Mouse (Mus musculus): ENCODE data around the gene Wipf3. TPM values are rescaled to one million over a fixed set of nuclear protein-coding genes. Genes with fewer than 3 reads are reported as not detected.

Gene Wipf3
- polyA plus RNA-seq, 1 experiment from 2014 or later: 2.5 TPM

DNA sequence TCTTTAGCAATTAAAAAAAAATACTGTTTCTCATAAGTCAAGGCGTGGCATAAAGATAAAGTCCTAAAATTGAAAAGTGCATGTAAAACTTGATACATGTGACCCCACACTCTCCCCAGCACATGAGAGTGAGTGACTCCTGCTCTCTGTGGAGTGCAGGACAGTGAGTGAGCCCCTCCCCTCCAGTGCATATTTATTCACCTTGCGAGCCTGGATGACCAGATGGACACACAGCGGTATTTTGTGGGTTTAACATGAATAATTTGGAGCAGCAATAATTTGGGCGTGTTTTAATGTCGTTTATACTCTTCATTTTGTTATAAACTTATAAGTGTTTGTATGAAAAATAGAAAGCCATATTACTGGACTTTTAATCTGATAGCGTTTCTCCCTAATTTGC is 11.3 kb downstream of the Wipf3 start:
- no peak overlapping the region for H3K4me2 ChIP-seq (ENCODE audit: low read length)
- no peak overlapping the region for H3K27ac ChIP-seq (ENCODE audit: low read depth, low read length)
- no peaks in the 10 kb centered on the region for H3K36me3 ChIP-seq (ENCODE audit: control insufficient read depth, insufficient read depth, low read length)
- H3K9me3 ChIP-seq (ENCODE audit: control insufficient read depth, low read length): no peaks in the 10 kb centered on the region
- no peak overlapping the region for H3K4me3 ChIP-seq (ENCODE audit: low read length)
- 93% methylated on average over 6 of the region's 6 CpGs for WGBS
- H3K27me3 ChIP-seq (replicated peaks; ENCODE audit: control insufficient read depth, insufficient read depth, low read length): no peaks in the 10 kb centered on the region
- no peak overlapping the region for H3K9ac ChIP-seq (ENCODE audit: low read depth, low read length)
- no peak for ATAC-seq
- no peaks in the 10 kb centered on the region for H3K4me1 ChIP-seq (ENCODE audit: control insufficient read depth, insufficient read depth, low read depth, low read length)

DNA sequence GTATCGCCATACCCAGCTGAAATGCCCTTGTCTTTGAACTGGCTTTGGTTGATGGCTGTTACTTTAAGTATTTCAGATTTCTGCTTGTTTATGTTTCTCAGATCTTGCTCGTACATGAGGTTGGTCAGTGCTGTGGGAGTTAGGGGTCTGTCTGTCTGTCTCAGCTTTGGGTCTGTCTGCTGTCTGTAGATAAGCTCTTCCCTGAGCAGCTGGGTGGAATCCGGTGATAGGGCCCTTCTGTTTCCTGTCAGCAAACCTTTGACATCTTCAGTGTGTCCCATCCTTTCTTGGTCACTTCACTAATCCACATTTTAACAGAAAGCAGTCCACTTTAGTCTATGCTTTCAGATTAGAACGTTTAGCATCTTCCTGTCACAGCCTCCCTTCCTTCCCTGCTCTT is 14.3 kb downstream of the Wipf3 start:
- Histone ChIP-seq H3K27me3 (replicated peaks; ENCODE audit: control insufficient read depth, insufficient read depth, low read length) (no peaks in the 10 kb centered on the region), H3K4me2 (ENCODE audit: low read length) (no peak overlapping the region), H3K36me3 (ENCODE audit: control insufficient read depth, insufficient read depth, low read length) (no peaks in the 10 kb centered on the region), H3K4me3 (ENCODE audit: low read length) (no peak overlapping the region), H3K9ac (ENCODE audit: low read depth, low read length) (no peak overlapping the region), H3K4me1 (ENCODE audit: control insufficient read depth, insufficient read depth, low read depth, low read length) (no peaks in the 10 kb centered on the region), H3K27ac (ENCODE audit: low read depth, low read length) (no peak overlapping the region), H3K9me3 (ENCODE audit: control insufficient read depth, low read length) (no peaks in the 10 kb centered on the region)
- WGBS: 81% methylated on average over 4 of the region's 4 CpGs
- ATAC-seq: no peak

DNA sequence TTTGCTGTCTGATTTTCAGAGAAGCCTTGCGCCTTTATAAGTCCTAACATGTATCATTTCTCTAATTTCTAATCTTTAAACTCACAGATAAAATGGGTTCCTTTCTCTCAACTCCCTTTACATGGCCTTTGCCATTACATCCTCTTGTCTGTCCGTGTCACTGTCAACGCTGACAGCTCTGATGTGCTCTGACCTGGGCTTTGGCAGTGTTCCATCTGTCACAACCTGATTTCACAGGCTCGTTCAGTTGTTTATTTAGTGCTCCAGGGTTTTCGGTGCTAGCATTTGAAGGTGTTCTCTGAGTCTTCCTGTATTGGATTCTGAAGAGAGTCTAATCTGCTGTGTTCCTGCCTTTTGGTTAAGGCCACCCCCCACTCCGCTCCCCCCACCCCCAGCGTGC is 14.7 kb downstream of the Wipf3 start:
- 62% methylated on average over 7 of the region's 7 CpGs for WGBS
- no peaks in the 10 kb centered on the region for H3K27me3 ChIP-seq (replicated peaks; ENCODE audit: control insufficient read depth, insufficient read depth, low read length)

DNA sequence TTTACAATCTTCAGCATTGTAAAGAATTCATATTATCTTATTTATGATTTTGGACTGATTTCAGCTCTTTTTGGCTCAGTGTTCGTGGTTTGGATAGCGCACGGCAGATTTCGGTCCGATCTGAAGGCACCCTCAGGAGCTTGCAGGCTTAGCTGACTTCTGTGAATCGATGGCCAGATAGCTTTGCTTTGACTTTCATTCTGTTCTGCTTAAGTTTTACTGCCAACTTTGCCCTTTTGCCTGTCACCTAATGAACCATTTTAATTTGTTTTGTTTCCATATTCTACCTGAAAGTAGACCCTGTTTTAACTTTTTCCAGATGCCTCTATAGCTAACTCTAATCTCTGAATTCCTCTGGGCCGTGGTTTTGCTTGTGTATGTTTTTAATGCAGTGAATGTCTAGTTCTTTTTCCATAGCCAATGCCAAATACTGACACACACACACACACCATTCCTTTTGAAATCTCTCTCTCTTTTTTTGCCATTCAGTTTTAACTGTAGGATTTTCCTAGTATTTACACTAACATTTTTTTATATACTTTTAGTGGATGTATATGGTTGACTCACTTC is 15.9 kb downstream of the Wipf3 start:
- H3K27ac ChIP-seq (ENCODE audit: low read depth, low read length): no peak overlapping the region
- no peaks in the 10 kb centered on the region for H3K27me3 ChIP-seq (replicated peaks; ENCODE audit: control insufficient read depth, insufficient read depth, low read length)
- no peaks in the 10 kb centered on the region for H3K9me3 ChIP-seq (ENCODE audit: control insufficient read depth, low read length)
- H3K9ac ChIP-seq (ENCODE audit: low read depth, low read length): no peak overlapping the region
- H3K4me1 ChIP-seq (ENCODE audit: control insufficient read depth, insufficient read depth, low read depth, low read length): no peaks in the 10 kb centered on the region
- no peak overlapping the region for H3K4me3 ChIP-seq (ENCODE audit: low read length)
- WGBS: 85% methylated on average over 7 of the region's 7 CpGs
- no peak for ATAC-seq
- no peaks in the 10 kb centered on the region for H3K36me3 ChIP-seq (ENCODE audit: control insufficient read depth, insufficient read depth, low read length)
- no peak overlapping the region for H3K4me2 ChIP-seq (ENCODE audit: low read length)

More for the DNA sequence above, 14.7 kb downstream of the Wipf3 start:
- no peaks in the 10 kb centered on the region for H3K4me1 ChIP-seq (ENCODE audit: control insufficient read depth, insufficient read depth, low read depth, low read length)
- no peak overlapping the region for H3K9ac ChIP-seq (ENCODE audit: low read depth, low read length)
- H3K36me3 ChIP-seq (ENCODE audit: control insufficient read depth, insufficient read depth, low read length): no peaks in the 10 kb centered on the region
- H3K4me2 ChIP-seq (ENCODE audit: low read length): no peak overlapping the region
- H3K9me3 ChIP-seq (ENCODE audit: control insufficient read depth, low read length): no peaks in the 10 kb centered on the region
- ATAC-seq: no peak
- H3K4me3 ChIP-seq (ENCODE audit: low read length): no peak overlapping the region
- H3K27ac ChIP-seq (ENCODE audit: low read depth, low read length): no peak overlapping the region

DNA sequence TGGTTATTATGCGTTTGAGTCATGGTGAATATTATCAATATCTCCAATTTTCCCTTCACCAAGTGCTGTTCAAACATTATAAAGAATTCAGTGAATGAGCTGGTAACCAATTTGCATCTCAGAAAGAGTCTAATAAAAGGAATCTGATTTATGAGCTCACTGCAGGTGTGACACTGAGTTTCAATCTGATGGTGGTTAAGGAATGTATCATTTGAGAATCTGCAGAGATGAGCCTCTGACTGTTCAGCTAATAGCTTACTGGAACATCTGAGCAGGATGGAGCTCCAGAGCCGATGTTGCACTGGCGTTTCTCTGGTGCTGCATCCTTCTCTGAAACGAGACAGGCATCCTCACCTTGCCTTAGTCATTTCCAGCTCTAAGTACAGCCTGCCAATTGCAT is 17.9 kb downstream of the Wipf3 start:
- no peaks in the 10 kb centered on the region for H3K36me3 ChIP-seq (ENCODE audit: control insufficient read depth, insufficient read depth, low read length)
- no peak overlapping the region; the same call in 1 of the 2 replicates for H3K27ac ChIP-seq (ENCODE audit: low read depth, low read length)
- H3K9ac ChIP-seq (ENCODE audit: low read depth, low read length): no peak overlapping the region
- 0 out of 2 replicates have a peak, but pooled peaks have one; percentile 59 for ATAC-seq
- 60% methylated on average over 4 of the region's 4 CpGs for WGBS
- no peaks in the 10 kb centered on the region for H3K27me3 ChIP-seq (replicated peaks; ENCODE audit: control insufficient read depth, insufficient read depth, low read length)
- H3K4me3 ChIP-seq (ENCODE audit: low read length): no peak overlapping the region
- H3K4me2 ChIP-seq (ENCODE audit: low read length): no peak overlapping the region
- H3K9me3 ChIP-seq (ENCODE audit: control insufficient read depth, low read length): no peaks in the 10 kb centered on the region
- H3K4me1 ChIP-seq (ENCODE audit: control insufficient read depth, insufficient read depth, low read depth, low read length): no peaks in the 10 kb centered on the region

DNA sequence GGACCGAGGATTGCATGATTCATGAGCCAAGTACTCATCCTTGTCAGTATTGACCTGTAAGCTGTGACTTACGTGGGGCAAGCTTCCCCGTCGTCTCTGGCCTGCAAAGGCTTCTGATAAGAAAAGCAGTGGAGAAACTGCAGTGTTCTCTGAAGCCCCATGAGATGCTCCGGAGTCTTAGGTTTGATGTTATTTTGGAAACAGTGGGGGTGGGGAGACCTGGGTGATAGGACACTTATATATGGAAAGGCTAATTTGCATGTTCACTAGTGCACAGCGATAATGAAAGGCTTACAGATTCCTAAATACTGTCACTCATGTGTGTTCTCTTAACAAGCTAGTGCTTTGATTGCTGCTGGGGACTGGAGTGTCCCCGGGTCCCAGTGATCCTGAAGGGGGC is 30.3 kb downstream of the Wipf3 start:
- Histone ChIP-seq H3K27ac (ENCODE audit: low read depth, low read length) (no peak overlapping the region), H3K9me3 (ENCODE audit: control insufficient read depth, low read length) (no peaks in the 10 kb centered on the region), H3K27me3 (replicated peaks; ENCODE audit: control insufficient read depth, insufficient read depth, low read length) (no peaks in the 10 kb centered on the region), H3K4me2 (ENCODE audit: low read length) (no peak overlapping the region), H3K9ac (ENCODE audit: low read depth, low read length) (no peak overlapping the region), H3K4me3 (ENCODE audit: low read length) (no peak overlapping the region), H3K36me3 (ENCODE audit: control insufficient read depth, insufficient read depth, low read length) (no peaks in the 10 kb centered on the region), H3K4me1 (ENCODE audit: control insufficient read depth, insufficient read depth, low read depth, low read length) (peaks cover 9% of the 10 kb centered on the region; the same call in 1 of the 2 replicates)
- ATAC-seq: no peak
- WGBS: 54% methylated on average over 7 of the region's 7 CpGs

DNA sequence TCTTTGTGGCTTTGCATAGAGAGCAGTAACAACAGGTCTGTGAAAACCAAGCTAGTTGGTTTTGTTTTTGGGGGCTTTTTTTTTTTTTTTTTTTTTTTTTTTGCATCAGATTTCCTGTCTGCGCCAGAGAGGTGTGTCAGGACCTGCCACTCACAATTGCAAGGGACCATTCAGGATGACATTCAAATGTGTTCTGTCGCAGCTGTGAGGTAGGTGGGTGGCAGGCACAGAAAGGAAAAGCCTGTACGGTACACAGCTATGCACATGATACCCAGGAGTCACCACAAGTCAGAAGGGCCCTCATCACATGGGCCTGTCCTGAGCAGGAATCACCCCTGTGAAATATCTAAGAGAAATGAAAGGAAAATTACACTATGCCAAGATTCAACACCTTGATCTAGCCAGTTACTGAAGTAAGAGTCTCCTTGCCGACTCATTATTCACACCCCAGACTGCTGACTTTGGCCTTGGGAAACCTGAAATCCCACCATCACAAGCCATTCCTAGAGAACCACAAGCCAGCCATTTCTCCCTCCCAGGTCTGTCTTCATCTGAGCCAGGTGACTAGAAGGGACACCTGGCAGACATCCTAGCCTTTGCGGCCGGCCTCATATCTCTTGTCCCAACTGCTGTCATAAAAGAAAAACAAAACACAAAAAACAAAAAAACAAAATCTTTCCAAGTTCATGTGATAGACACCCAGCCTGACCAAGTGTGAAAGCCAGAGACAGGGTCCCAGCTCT is 30.9 kb downstream of the Wipf3 start:
- 81% methylated on average over 6 of the region's 6 CpGs for WGBS
- H3K27me3 ChIP-seq (replicated peaks; ENCODE audit: control insufficient read depth, insufficient read depth, low read length): no peaks in the 10 kb centered on the region
- H3K4me3 ChIP-seq (ENCODE audit: low read length): no peak overlapping the region
- no peak overlapping the region for H3K4me2 ChIP-seq (ENCODE audit: low read length)
- no peak overlapping the region for H3K27ac ChIP-seq (ENCODE audit: low read depth, low read length)
- no peaks in the 10 kb centered on the region for H3K36me3 ChIP-seq (ENCODE audit: control insufficient read depth, insufficient read depth, low read length)
- no peaks in the 10 kb centered on the region for H3K9me3 ChIP-seq (ENCODE audit: control insufficient read depth, low read length)
- peaks cover 9% of the 10 kb centered on the region; the same call in 1 of the 2 replicates for H3K4me1 ChIP-seq (ENCODE audit: control insufficient read depth, insufficient read depth, low read depth, low read length)
- no peak for ATAC-seq
- H3K9ac ChIP-seq (ENCODE audit: low read depth, low read length): no peak overlapping the region

DNA sequence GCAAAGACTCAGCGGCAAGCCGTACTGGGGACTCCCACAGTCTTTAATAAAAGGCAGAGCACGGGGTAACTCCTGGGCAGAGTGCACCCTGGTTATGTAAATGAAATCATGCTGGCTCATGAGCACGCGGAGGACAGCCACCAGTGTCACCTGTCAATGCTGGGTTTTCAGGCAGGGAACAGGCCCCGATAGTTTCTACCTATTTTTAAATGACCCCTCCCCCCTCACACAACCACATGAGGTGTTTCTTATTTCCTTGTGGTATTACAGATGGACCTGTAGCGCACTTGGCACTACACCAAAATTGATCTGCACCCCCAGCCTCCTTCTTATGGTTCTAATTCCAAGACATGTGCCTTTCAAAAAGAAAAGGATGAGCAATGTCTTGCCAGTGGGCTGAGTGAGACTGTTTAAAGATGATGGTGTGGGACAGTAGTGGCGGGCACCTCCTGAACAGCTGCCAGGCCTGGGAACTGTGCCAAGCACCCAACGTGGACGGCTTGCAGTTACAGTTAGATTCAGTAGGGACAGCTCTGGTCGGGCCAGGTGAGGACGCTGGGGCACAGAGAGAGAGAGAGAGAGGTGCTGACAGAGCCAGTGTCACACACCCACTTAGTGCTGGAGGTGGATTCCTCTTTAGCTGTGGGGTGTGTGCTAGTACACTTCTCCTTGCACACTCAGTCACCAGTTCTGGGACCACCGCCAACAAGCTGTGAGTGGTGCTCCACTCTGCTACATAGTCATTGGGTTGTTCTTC is 31.7 kb downstream of the Wipf3 start:
- no peaks in the 10 kb centered on the region for H3K9me3 ChIP-seq (ENCODE audit: control insufficient read depth, low read length)
- H3K36me3 ChIP-seq (ENCODE audit: control insufficient read depth, insufficient read depth, low read length): no peaks in the 10 kb centered on the region
- H3K4me3 ChIP-seq (ENCODE audit: low read length): no peak overlapping the region
- 56% methylated on average over 13 of the region's 13 CpGs for WGBS
- H3K4me2 ChIP-seq (ENCODE audit: low read length): no peak overlapping the region
- H3K27ac ChIP-seq (ENCODE audit: low read depth, low read length): no peak overlapping the region
- H3K9ac ChIP-seq (ENCODE audit: low read depth, low read length): no peak overlapping the region
- no peaks in the 10 kb centered on the region for H3K27me3 ChIP-seq (replicated peaks; ENCODE audit: control insufficient read depth, insufficient read depth, low read length)
- H3K4me1 ChIP-seq (ENCODE audit: control insufficient read depth, insufficient read depth, low read depth, low read length): peaks cover 9% of the 10 kb centered on the region; the same call in 1 of the 2 replicates
- ATAC-seq: peak; percentile 47

DNA sequence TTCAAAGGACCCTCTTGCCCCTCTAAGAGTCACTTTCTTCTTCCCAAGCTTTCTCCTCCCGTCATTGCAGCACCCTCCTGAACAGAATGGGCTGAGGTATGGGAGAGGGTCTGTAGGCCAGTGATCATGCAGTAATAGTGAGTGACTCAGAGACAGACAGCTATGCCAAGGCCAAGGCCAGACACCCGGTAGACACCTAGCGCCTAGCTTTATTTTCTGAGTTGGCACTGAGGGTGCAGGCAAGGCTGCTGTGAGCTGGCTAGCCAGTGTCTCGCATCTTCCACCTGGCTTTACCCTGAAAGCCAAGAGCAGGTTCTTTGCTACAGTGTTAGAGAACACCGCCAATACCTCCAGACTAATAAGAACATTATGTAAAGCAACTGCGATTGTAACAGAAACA is 33.4 kb downstream of the Wipf3 start:
- H3K9ac ChIP-seq (ENCODE audit: low read depth, low read length): no peak overlapping the region
- H3K4me2 ChIP-seq (ENCODE audit: low read length): no peak overlapping the region
- no peak for ATAC-seq
- no peak overlapping the region for H3K4me3 ChIP-seq (ENCODE audit: low read length)
- no peaks in the 10 kb centered on the region for H3K36me3 ChIP-seq (ENCODE audit: control insufficient read depth, insufficient read depth, low read length)
- no peak overlapping the region for H3K27ac ChIP-seq (ENCODE audit: low read depth, low read length)
- H3K27me3 ChIP-seq (replicated peaks; ENCODE audit: control insufficient read depth, insufficient read depth, low read length): no peaks in the 10 kb centered on the region
- WGBS: 81% methylated on average over 6 of the region's 6 CpGs
- no peaks in the 10 kb centered on the region for H3K9me3 ChIP-seq (ENCODE audit: control insufficient read depth, low read length)
- H3K4me1 ChIP-seq (ENCODE audit: control insufficient read depth, insufficient read depth, low read depth, low read length): peaks cover 9% of the 10 kb centered on the region; the same call in 1 of the 2 replicates
